Mouse (Mus musculus) liver, adult 2 months (tissue): ENCODE data around the gene Fcrla.

ENCODE experiments used
- CTCF ChIP-seq: fragments of 200-500 bp; IDR thresholded peaks from 2 replicates; pipeline ENCODE4 v1.5.1; 2011; ENCODE audit warnings: low read depth, low read length, control low read depth
- POLR2A ChIP-seq: fragments of 200-500 bp; IDR thresholded peaks from 2 replicates; pipeline ENCODE4 v1.6.1; 2011; ENCODE audit warnings: low read length, control low read depth; ENCODE audit not compliant: insufficient read depth; ENCODE audit errors: extremely low read depth

GRCm38 (mm10) chr1:170928467-170928866 lies 1.1 kb upstream of the Fcrla start:
- TF ChIP-seq POLR2A (no peak), CTCF (no peak)
